Mouse (Mus musculus) cortical plate, adult 2 months (tissue): Measurements from ENCODE around the gene Alcam.

Experiments
- CTCF ChIP-seq: fragments of 200-500 bp; IDR thresholded peaks from 2 replicates; pipeline ENCODE4 v1.5.1; 2011; ENCODE audit warnings: mild to moderate bottlenecking, control low read depth, low read length; ENCODE audit not compliant: insufficient read depth; ENCODE audit errors: extremely low read depth
- POLR2A ChIP-seq: fragments of 200-500 bp; IDR thresholded peaks from 2 replicates; pipeline ENCODE4 v1.6.1; 2011; ENCODE audit warnings: mild to moderate bottlenecking, low read length, control low read depth; ENCODE audit not compliant: insufficient read depth; ENCODE audit errors: extremely low read depth

DNA sequence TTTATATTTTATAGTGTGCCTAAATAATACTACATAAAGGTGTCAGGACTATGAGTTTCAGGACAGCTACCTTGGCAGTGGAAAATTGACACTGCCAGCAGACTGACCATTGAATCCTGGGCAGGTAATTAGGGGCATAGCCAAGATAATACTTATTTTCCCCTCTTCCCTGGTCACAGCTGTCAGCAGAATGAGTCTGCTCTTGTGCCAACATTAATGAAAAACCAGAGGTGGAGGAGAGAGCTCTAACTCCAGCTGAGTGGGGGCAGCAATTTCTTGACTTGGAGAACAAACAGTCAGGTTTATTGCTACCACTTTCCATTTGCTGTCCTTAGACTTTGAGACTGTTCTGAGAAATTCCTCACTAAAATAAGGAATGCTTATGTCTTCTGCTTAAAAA lies 190.1 kb downstream of the Alcam start:
- TF ChIP-seq CTCF (no peak), POLR2A (no peak)
